Mouse (Mus musculus) hindlimb bud, embryonic 11.5 days (tissue): ENCODE data around the gene Ubl3.

ENCODE experiments used
- DNase-seq: peaks from one replicate; pipeline ENCODE4 v3.0.0-alpha.2; 2012; ENCODE audit warnings: low read depth, low spot score; ENCODE audit errors: extremely low spot score

Ubl3 gene

GRCm38 (mm10) chr5:148532201-148532600 lies 20.4 kb downstream of the Ubl3 start:
- DNase-seq: no peak

DNA sequence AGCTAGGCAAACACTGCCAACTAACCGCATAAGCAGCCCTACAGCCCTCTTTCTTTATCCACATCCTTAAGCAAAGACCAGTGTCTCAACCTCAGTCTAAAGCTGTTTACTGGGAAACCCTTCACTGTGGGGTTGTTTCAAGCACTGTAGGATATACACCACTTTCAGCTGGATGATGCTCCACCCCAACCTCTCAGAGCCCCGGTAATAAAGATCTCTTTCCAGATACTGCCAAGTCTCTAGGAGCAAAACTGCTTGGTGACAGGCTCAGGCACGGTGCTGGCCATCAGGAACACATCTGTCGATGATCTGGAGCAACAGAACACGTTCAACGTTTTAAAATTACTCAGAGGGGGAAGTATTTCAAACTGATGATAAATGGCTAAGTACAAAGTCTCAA lies 25.0 kb downstream of the Ubl3 start:
- no peak for DNase-seq

DNA sequence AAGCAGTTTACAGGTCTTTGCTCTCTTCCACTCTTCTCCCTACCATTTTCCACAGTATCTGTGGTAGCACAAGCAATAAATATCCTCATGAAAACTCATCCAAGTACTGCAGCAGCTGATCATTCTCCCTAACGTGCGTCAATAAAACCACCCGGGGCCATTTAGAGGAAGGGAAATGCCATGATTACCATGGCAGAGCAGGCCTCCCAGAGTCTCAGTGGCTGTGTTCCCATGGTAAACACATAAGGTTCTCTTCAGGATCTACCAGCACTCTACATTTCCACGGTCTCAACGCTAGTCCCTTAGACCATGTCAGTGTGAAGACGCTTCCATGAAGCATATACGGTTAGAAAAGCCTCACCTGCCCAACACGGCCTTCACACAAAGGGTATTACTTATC lies 26.0 kb downstream of the Ubl3 start:
- DNase-seq: no peak

- no peak for DNase-seq
Observed at GRCm38 (mm10) chr5:148523202-148523971, 29.2 kb downstream of the Ubl3 start.

- DNase-seq: no peak
Observed at GRCm38 (mm10) chr5:148522378-148522777, 30.2 kb downstream of the Ubl3 start.

- no peak for DNase-seq
Observed at GRCm38 (mm10) chr5:148517445-148517844, 35.1 kb downstream of the Ubl3 start.

DNA sequence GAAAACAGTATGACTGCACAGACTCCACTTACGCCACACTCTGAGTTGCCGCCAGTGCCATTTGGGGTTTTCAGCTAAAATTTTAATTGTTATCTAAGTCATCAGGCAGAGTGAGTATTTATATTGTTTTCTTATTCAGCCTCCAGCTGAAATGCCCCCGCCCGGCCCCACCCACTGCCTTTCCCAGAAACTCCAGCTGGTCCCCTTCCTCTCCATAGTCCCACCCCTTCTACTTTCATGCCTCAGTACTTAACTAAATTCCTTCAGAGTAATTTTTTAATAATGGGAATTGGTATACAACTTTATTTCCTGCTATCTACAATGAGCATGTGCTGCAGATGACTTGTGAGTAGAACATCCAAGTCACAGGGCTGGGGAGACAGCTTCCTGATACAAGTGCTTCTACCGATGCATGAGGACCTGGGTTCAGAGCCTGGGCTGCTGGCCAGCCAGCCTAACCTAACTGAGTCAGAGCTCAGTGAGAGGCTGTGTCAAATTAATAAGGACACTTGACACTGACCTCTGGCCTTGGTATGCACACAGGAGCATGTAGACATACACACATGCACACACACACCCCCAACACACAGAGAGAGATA lies 40.4 kb downstream of the Ubl3 start:
- no peak for DNase-seq

DNA sequence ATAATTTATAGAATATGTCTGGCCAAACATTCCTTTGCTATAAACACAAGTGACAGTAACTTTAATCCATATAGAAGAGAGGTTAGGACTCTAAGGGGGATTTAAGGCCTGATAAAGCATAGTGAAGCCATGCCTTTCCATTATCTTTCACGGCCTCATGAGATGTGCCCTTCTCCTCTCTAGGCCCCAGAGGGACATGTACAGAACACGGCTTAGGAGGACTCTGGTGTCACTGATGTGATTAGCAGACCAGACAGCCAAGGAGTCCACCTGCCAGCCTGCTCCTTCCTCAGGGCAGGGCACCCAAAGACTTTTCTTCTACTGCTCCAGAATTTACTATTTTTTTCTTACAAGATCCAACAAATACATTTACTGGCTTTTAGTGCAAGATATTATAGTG lies 42.3 kb downstream of the Ubl3 start:
- no peak for DNase-seq

- DNase-seq: no peak
Observed at GRCm38 (mm10) chr5:148509731-148510130, 42.9 kb downstream of the Ubl3 start.

DNA sequence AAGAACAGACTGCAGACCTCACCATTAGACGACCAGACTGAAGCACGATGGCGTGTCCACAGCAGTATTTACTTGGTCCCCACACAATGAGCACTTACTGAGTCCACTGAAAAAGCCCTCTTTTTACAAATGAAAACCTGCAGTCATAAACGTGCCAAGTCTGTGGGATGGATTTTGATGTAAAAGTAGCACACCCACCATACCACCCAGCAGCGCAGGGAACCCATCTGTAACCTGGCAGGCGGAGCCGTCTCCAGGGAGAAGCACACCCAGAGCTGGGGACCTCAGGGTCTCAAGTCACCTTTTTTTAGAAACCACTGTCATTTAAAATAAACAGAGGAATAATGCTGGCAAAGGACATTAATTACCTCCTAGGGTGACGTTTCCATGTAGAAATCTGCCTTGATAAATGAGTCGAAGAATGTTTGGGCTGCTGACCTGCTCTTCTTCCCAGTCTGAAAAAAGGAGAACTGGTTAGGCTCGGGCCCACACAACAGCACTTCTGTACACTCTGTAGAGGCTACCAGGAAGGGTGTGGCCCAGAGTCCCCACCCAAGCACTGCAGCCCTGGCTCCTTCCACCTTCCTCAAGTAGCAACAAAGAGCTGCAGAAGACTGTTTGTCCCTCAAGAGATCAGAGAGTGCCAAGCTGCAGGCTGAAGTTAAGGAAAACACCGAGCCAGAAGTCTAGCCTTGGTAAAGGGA lies 43.5 kb downstream of the Ubl3 start:
- no peak for DNase-seq

GRCm38 (mm10) chr5:148505381-148505780 lies 47.2 kb downstream of the Ubl3 start:
- no peak for DNase-seq

GRCm38 (mm10) chr5:148502237-148502636 lies 50.4 kb downstream of the Ubl3 start:
- no peak for DNase-seq

- no peak for DNase-seq
Observed at GRCm38 (mm10) chr5:148501228-148501957, 51.2 kb downstream of the Ubl3 start.

GRCm38 (mm10) chr5:148500516-148500915 lies 52.1 kb downstream of the Ubl3 start:
- no peak for DNase-seq

- no peak for DNase-seq
Observed at GRCm38 (mm10) chr5:148499616-148500015, 53.0 kb downstream of the Ubl3 start.

DNA sequence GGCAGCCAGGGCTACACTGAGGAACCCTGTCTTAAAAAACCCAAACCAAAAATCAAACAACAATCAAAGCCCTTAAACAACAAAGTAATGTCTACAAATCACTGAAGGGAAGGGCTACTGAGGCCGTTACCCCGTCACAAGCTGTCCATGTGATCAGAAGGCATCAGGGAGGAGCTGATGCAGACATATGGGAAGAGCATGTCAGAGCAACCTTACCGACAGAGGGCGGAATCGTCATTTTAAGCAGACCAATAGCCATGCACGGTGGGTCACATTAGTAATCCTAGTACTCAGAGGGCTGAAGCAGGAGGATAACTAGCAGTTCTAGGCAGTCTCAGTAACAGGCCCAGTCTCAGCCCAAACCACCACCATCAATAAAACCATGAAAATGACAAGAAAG lies 56.6 kb downstream of the Ubl3 start:
- no peak for DNase-seq

GRCm38 (mm10) chr5:148495173-148495572 lies 57.4 kb downstream of the Ubl3 start:
- DNase-seq: no peak

DNA sequence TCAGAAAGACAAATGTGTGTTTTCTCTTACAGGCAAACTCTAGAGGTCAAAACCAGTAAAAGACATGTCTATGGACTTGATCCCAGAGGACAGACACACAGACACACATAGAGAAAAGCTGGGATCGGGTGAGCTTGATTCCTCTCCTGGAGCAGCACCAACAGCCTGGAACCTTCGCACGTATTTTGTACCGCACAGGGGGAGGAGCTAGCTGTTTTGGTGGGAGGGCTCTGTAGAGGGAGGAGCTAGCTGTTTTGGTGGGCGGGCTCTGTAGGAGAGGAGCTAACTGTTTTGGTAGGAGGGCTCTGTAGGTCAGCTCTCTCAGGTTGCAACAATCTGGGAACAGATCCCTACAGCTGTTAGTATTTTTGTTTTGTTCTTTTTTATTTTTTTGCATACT lies 58.3 kb downstream of the Ubl3 start:
- DNase-seq: no peak

- no peak for DNase-seq
Observed at GRCm38 (mm10) chr5:148493025-148493424, 59.6 kb downstream of the Ubl3 start.

- DNase-seq: no peak
Observed at GRCm38 (mm10) chr5:148490391-148490790, 62.2 kb downstream of the Ubl3 start.

GRCm38 (mm10) chr5:148489724-148490193 lies 62.8 kb downstream of the Ubl3 start:
- DNase-seq: no peak
